Mouse (Mus musculus) myocyte (in vitro differentiated cells): ENCODE measurements around the gene Fcrlb. TPM values are rescaled to one million over a fixed set of nuclear protein-coding genes. Genes with fewer than 3 reads are reported as not detected.
"Not testable (repeated sequence)": the region's sequence is repeated elsewhere in the genome, so short reads cannot be mapped to it uniquely, and the experiment has no call there.

Experiments used
- H3K27me3 ChIP-seq: one replicate; pipeline ENCODE4 v1.6.1; 2011; ENCODE audit not compliant: control insufficient read depth, insufficient read depth, insufficient read length
- H3K36me3 ChIP-seq: one replicate; pipeline ENCODE4 v1.6.1; 2011; ENCODE audit not compliant: control insufficient read depth, insufficient read depth
- H3K4me2 ChIP-seq: one replicate; pipeline ENCODE4 v1.6.1; 2011; ENCODE audit warnings: low read depth, control low read depth
- H3K4me3 ChIP-seq: one replicate; pipeline ENCODE4 v1.5.1; 2011; ENCODE audit warnings: mild to moderate bottlenecking, control low read depth, moderate library complexity
- H3K79me2 ChIP-seq: one replicate; pipeline ENCODE4 v1.6.1; 2011; ENCODE audit not compliant: control insufficient read depth, insufficient read depth
- H3ac ChIP-seq: one replicate; pipeline ENCODE4 v1.6.1; 2011; ENCODE audit not compliant: control insufficient read depth, insufficient read length
- CEBPB ChIP-seq: IDR thresholded peaks from 2 replicates; pipeline ENCODE4 v1.6.1; 2011; ENCODE audit warnings: mild to moderate bottlenecking, moderate library complexity; ENCODE audit not compliant: poor library complexity, insufficient read depth, severe bottlenecking
- E2F4 ChIP-seq: IDR thresholded peaks from one replicate; pipeline ENCODE4 v1.6.1; 2011; ENCODE audit warnings: mild to moderate bottlenecking, control low read depth, moderate library complexity; ENCODE audit not compliant: insufficient read depth
- MAX ChIP-seq: IDR thresholded peaks from one replicate; pipeline ENCODE4 v1.6.1; 2011; ENCODE audit warnings: low read depth, mild to moderate bottlenecking, control low read depth
- MYOD1 ChIP-seq, 3 experiments: IDR thresholded peaks; one replicate each; pipeline ENCODE4 v1.6.1; 2011; ENCODE audit warnings: control low read depth in 2 of 3, low read depth in 2 of 3, mild to moderate bottlenecking in 2 of 3, moderate library complexity in 1 of 3; ENCODE audit not compliant: insufficient read length in 2 of 3, control insufficient read depth in 1 of 3
- MYOG ChIP-seq, 3 experiments: IDR thresholded peaks; one replicate each; pipeline ENCODE4 v1.6.1; 2011; ENCODE audit warnings: control low read depth in 2 of 3, low read depth in 2 of 3, mild to moderate bottlenecking in 2 of 3; ENCODE audit not compliant: insufficient read length in 2 of 3, control insufficient read depth in 1 of 3, insufficient read depth in 1 of 3
- POLR2A ChIP-seq: IDR thresholded peaks from one replicate; pipeline ENCODE4 v1.6.1; 2011; ENCODE audit warnings: low read depth, mild to moderate bottlenecking, control low read depth, moderate library complexity; ENCODE audit not compliant: insufficient read length
- POLR2AphosphoS2 ChIP-seq: IDR thresholded peaks from one replicate; pipeline ENCODE4 v1.6.1; 2011; ENCODE audit warnings: low read depth, control low read depth; ENCODE audit not compliant: insufficient read length
- REST ChIP-seq: IDR thresholded peaks from one replicate; pipeline ENCODE4 v1.6.1; 2011; ENCODE audit warnings: mild to moderate bottlenecking, control low read depth, moderate library complexity; ENCODE audit not compliant: insufficient read depth, insufficient read length
- SRF ChIP-seq: IDR thresholded peaks from one replicate; pipeline ENCODE4 v1.6.1; 2011; ENCODE audit warnings: low read depth; ENCODE audit not compliant: control insufficient read depth, insufficient read length
- TCF12 ChIP-seq: IDR thresholded peaks from one replicate; pipeline ENCODE4 v1.6.1; 2011; ENCODE audit warnings: mild to moderate bottlenecking, control low read depth; ENCODE audit not compliant: poor library complexity, insufficient read depth, severe bottlenecking
- TCF3 ChIP-seq: IDR thresholded peaks from one replicate; pipeline ENCODE4 v1.6.1; 2011; ENCODE audit warnings: low read depth, control low read depth; ENCODE audit not compliant: insufficient read length
- USF1 ChIP-seq: IDR thresholded peaks from one replicate; pipeline ENCODE4 v1.6.1; 2011; ENCODE audit warnings: low read depth, mild to moderate bottlenecking, control low read depth, moderate library complexity
- polyA plus RNA-seq: library from polyadenylated mRNA; unstranded; fragments of >200 nt; fragmentation: generic; extraction: Trizol; gene quantifications from one replicate; pipeline ENCODE4 v1.2.1, GENCODE M21; 2012; ENCODE audit warnings: missing spikeins

The Fcrlb gene
- polyA plus RNA-seq, 1 experiment = 1.6 TPM

DNA sequence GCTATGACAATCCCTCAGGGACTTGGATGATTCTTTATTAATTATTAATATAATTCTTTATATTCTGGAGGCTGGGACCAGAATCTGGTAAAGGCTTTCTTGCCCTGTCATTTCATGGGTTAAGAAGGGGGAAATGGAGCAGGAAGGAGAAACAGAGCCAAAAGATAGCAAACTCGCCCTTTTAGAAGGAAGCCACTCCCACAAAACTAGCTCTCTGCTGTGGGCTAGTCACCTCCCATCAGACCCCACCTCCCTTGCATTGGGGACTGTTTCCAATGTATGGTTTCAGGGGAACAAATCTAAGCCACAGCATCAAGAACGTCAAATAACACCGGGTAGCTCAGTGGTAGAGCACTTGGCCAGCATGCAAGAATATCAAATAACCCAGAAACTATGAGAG, 45.5 kb upstream of the Fcrlb start:
- H3K4me3 ChIP-seq = no peak overlapping the region
- H3K4me2 ChIP-seq = no peak overlapping the region
- H3K27me3 ChIP-seq = no peaks in the 10 kb centered on the region
- no peaks in the 10 kb centered on the region for H3K79me2 ChIP-seq
- H3ac ChIP-seq = no peak overlapping the region
- H3K36me3 ChIP-seq = no peaks in the 10 kb centered on the region
- TF ChIP-seq E2F4 (no peak), MYOD1 (IDR thresholded peaks at IDR 0.05; ENCODE audit: control insufficient read depth in 1 of 3, insufficient read length in 2 of 3, low read depth in 2 of 3) (no peak), SRF (no peak), MAX (no peak), USF1 (no peak), TCF12 (no peak), MYOG (IDR thresholded peaks at IDR 0.05; ENCODE audit: control insufficient read depth in 1 of 3, insufficient read depth in 1 of 3, insufficient read length in 2 of 3, low read depth in 2 of 3) (no peak), POLR2A (no peak), TCF3 (no peak), REST (no peak)

DNA sequence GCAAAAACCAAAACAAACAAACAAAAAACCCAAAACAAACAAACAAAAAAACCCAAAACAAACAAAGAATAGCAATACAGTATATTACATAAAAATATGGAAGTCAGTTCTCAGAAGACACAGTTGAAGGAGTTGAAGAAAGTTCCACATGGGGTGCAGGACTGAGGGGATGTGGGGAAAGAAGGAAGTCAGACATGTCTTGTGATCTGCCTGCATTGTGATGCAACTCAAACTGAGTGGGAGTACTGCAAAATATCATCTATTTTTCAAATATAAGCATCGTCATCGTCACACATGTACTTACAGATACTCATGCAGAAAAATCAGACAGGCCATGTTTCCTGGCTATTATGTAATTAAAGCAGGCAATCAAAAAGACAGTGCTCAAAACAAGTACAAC, 40.5 kb upstream of the Fcrlb start:
- Histone ChIP-seq H3K27me3 (no peaks in the 10 kb centered on the region), H3K36me3 (no peaks in the 10 kb centered on the region), H3K79me2 (no peaks in the 10 kb centered on the region), H3K4me2 (no peak overlapping the region), H3K4me3 (no peak overlapping the region), H3ac (no peak overlapping the region)
- no peak for TF ChIP-seq CEBPB
- no peak for TF ChIP-seq SRF
- no peak for TF ChIP-seq USF1
- TF ChIP-seq POLR2A = no peak
- no peak for TF ChIP-seq MYOG (IDR thresholded peaks at IDR 0.05; ENCODE audit: control insufficient read depth in 1 of 3, insufficient read depth in 1 of 3, insufficient read length in 2 of 3, low read depth in 2 of 3)
- TF ChIP-seq TCF3 = no peak
- TF ChIP-seq REST = no peak
- no peak for TF ChIP-seq E2F4
- no peak for TF ChIP-seq MAX
- TF ChIP-seq POLR2AphosphoS2 = no peak
- TF ChIP-seq TCF12 = no peak

DNA sequence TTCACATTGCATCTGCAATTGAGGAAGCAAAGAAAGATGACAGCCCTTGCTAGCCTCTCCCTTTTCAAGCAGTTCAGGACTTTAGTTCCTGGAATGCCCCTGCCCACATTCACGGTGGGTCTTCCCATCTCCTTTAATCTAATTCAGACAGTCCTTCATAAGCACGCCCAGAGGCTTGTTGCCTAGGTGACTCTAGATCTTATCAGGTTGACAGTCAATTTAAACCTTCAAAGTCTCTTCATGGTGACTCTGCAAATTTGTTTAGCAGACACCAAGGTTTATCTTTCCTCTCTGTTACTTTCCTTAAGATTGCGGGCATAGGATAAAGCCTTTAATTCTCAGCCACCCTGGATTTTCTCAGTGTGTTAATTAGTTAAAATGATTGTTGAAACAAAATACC, 38.0 kb upstream of the Fcrlb start:
- H3ac ChIP-seq = no peak overlapping the region
- no peaks in the 10 kb centered on the region for H3K79me2 ChIP-seq
- TF ChIP-seq MAX = no peak
- no peak for TF ChIP-seq TCF12
- TF ChIP-seq MYOG (IDR thresholded peaks at IDR 0.05; ENCODE audit: control insufficient read depth in 1 of 3, insufficient read depth in 1 of 3, insufficient read length in 2 of 3, low read depth in 2 of 3) = no peak
- no peak for TF ChIP-seq TCF3
- TF ChIP-seq SRF = no peak
- TF ChIP-seq CEBPB = no peak
- no peak for TF ChIP-seq MYOD1 (IDR thresholded peaks at IDR 0.05; ENCODE audit: control insufficient read depth in 1 of 3, insufficient read length in 2 of 3, low read depth in 2 of 3)
- TF ChIP-seq REST = no peak
- no peak for TF ChIP-seq E2F4
- no peak for TF ChIP-seq POLR2AphosphoS2
- TF ChIP-seq POLR2A = no peak
- TF ChIP-seq USF1 = no peak
- H3K4me2 ChIP-seq = no peak overlapping the region
- H3K36me3 ChIP-seq = no peaks in the 10 kb centered on the region
- no peak overlapping the region for H3K4me3 ChIP-seq
- no peaks in the 10 kb centered on the region for H3K27me3 ChIP-seq

DNA sequence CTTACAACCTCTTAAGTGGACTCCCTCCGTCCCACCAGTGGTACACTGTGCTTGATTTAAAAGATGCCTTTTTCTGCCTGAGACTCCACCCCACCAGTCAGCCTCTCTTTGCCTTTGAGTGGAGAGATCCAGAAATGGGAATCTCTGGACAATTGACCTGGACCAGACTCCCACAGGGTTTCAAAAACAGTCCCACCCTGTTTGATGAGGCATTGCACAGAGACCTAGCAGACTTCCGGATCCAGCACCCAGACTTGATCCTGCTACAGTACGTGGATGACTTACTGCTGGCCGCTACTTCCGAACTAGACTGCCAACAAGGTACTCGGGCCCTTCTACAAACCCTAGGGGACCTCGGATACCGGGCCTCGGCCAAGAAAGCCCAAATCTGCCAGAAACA, 32.2 kb upstream of the Fcrlb start:
- not testable (repeated sequence) for H3ac ChIP-seq, H3K27me3 ChIP-seq, H3K4me3 ChIP-seq, H3K79me2 ChIP-seq, H3K4me2 ChIP-seq, H3K36me3 ChIP-seq

DNA sequence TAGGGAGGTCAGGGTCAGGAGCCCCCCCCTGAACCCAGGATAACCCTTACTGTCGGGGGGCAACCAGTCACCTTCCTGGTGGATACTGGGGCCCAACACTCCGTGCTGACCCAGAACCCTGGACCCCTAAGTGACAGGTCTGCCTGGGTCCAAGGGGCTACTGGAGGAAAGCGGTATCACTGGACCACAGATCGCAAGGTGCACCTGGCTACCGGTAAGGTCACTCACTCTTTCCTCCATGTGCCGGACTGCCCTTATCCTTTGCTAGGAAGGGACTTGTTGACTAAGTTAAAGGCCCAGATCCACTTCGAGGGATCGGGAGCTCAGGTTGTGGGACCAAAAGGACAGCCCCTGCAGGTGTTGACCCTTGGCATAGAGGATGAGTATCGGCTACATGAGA, 31.4 kb upstream of the Fcrlb start:
- H3K4me2 ChIP-seq, H3K27me3 ChIP-seq, H3ac ChIP-seq, H3K36me3 ChIP-seq, H3K79me2 ChIP-seq, H3K4me3 ChIP-seq: not testable (repeated sequence)

DNA sequence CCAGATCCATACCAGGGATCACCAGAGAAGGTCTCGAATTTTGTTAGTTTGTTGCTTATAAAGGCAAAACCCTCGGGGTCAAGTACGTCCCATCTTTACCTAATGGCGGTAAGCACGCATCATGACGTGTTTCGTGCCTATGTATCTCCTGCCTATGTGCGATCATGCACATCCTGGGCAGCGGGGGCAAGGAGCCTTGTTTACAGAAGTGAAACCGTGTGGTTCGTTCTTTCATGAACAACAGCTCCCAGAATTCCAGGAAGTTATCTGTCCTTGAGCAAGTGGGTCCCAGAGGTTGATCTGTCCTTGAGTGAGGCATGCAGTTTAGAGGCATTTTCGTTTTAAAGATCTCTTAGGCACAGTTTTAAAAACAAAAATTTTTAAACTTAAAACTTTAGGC, 26.5 kb upstream of the Fcrlb start:
- Histone ChIP-seq H3K79me2 (no peaks in the 10 kb centered on the region), H3K4me3 (no peak overlapping the region), H3K4me2 (no peak overlapping the region), H3K27me3 (no peaks in the 10 kb centered on the region), H3K36me3 (no peaks in the 10 kb centered on the region), H3ac (no peak overlapping the region)
- no peak for TF ChIP-seq MYOG (IDR thresholded peaks at IDR 0.05; ENCODE audit: control insufficient read depth in 1 of 3, insufficient read depth in 1 of 3, insufficient read length in 2 of 3, low read depth in 2 of 3)
- TF ChIP-seq SRF = no peak
- TF ChIP-seq MAX = no peak
- no peak for TF ChIP-seq POLR2AphosphoS2
- no peak for TF ChIP-seq MYOD1 (IDR thresholded peaks at IDR 0.05; ENCODE audit: control insufficient read depth in 1 of 3, insufficient read length in 2 of 3, low read depth in 2 of 3)
- no peak for TF ChIP-seq USF1
- TF ChIP-seq TCF12 = no peak
- no peak for TF ChIP-seq E2F4
- TF ChIP-seq TCF3 = no peak
- TF ChIP-seq CEBPB = no peak
- no peak for TF ChIP-seq POLR2A
- TF ChIP-seq REST = no peak
